Mouse (Mus musculus): ENCODE measurements around the gene Frmd4b.

GRCm38 (mm10) chr6:97267132-97267531, 350.2 kb downstream of the Frmd4b start:
- TF ChIP-seq EP300 (IDR thresholded peaks at IDR 0.05; ENCODE audit: low read depth) (no peak), CTCF (IDR thresholded peaks at IDR 0.05; ENCODE audit: low read depth) (no peak)

All from liver, embryonic 14.5 days (tissue).